In the genomic region with DNA sequence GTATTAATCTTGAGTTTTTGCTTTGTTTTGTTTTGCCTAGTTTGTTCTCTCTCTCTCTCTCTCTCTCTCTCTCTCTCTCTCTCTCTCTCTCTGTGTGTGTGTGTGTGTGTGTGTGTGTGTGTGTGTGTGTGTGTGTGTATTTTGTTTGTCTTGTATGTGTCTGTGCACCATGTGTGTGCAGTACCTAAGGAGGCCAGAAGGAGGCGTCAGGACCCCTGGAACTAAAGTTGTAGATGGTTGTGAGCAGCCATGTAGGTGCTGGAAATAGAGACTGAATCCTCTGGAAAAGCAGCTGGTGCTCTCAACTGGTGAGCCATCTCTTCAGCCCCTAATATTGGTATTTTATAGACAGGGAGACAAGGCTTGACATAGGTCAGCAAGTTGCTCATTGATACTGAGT, we compare ENCODE assay signal across 20 mouse cellular contexts. TPM values are rescaled to one million over a fixed set of nuclear protein-coding genes. Genes with fewer than 3 reads are reported as not detected.
DNase-seq lines count a peak whose midpoint lies in the region; ATAC-seq and TF ChIP-seq lines count a peak whose summit lies in the region.
"Had no signal": no experiment of that assay in that cellular context is flagged by ENCODE, and none has a peak within 500 bp of the region (broad histone marks: within the 10 kb centered on the region; RNA-seq: fewer than 3 reads in every experiment).

No protein-coding gene starts in this region.

- 82% methylated on average over 1 of the region's 1 CpGs for WGBS in neural tube, embryonic 15.5 days
- WGBS in forebrain, embryonic 12.5 days = 80% methylated on average over 1 of the region's 1 CpGs

- H3K4me2 ChIP-seq in neural tube, embryonic 15.5 days = no peak overlapping the region
- no peak overlapping the region for H3K4me2 ChIP-seq in forebrain, embryonic 12.5 days
- H3K4me2 ChIP-seq: kidney, embryonic 15.5 days; midbrain, embryonic 12.5 days had no signal

- peaks cover 17% of the 10 kb centered on the region for H3K4me1 ChIP-seq in neural tube, embryonic 15.5 days
- H3K4me1 ChIP-seq in forebrain, embryonic 12.5 days = peaks cover 24% of the 10 kb centered on the region

- no peak overlapping the region for H3K4me3 ChIP-seq in gastrocnemius, adult 2 months
- no peak overlapping the region for H3K4me3 ChIP-seq in layer of hippocampus, adult 2 months
- no peak overlapping the region for H3K4me3 ChIP-seq in neural tube, embryonic 15.5 days (replicated peaks)
- no peak overlapping the region for H3K4me3 ChIP-seq in forebrain, embryonic 12.5 days (replicated peaks)
- H3K4me3 ChIP-seq: embryonic facial prominence, embryonic 10.5 days; kidney, embryonic 15.5 days; midbrain, embryonic 12.5 days had no signal

- no peak overlapping the region for H3K9ac ChIP-seq in neural tube, embryonic 15.5 days (replicated peaks)
- H3K9ac ChIP-seq in forebrain, embryonic 12.5 days = no peak overlapping the region
- H3K9ac ChIP-seq: kidney, embryonic 15.5 days; midbrain, embryonic 12.5 days had no signal

- TF ChIP-seq CTCF in gastrocnemius, adult 2 months (IDR thresholded peaks at IDR 0.05) = peak; percentile 4; the same call in 1 of the 2 replicates
- peak; percentile 23; the same call in 1 of the 2 replicates for TF ChIP-seq CTCF in layer of hippocampus, adult 2 months (conservative IDR thresholded peaks at IDR 0.05)

- intact Hi-C loops in gastrocnemius, adult 2 months (cut with DNase I) = no loop called here

- H3K27ac ChIP-seq in gastrocnemius, adult 2 months = no peak overlapping the region
- H3K27ac ChIP-seq in layer of hippocampus, adult 2 months = no peak overlapping the region
- no peak overlapping the region for H3K27ac ChIP-seq in neural tube, embryonic 15.5 days (replicated peaks)
- H3K27ac ChIP-seq in forebrain, embryonic 12.5 days = no peak overlapping the region
- H3K27ac ChIP-seq: embryonic facial prominence, embryonic 10.5 days; kidney, embryonic 15.5 days; macrophage; midbrain, embryonic 12.5 days had no signal

- no peaks in the 10 kb centered on the region for H3K27me3 ChIP-seq in neural tube, embryonic 15.5 days (replicated peaks)
- no peaks in the 10 kb centered on the region for H3K27me3 ChIP-seq in forebrain, embryonic 12.5 days
- H3K27me3 ChIP-seq: kidney, embryonic 15.5 days; midbrain, embryonic 12.5 days had no signal

- no peaks in the 10 kb centered on the region for H3K9me3 ChIP-seq in neural tube, embryonic 15.5 days (replicated peaks)
- H3K9me3 ChIP-seq in forebrain, embryonic 12.5 days = no peaks in the 10 kb centered on the region; the same call in 1 of the 2 replicates
- H3K9me3 ChIP-seq: embryonic facial prominence, embryonic 10.5 days; kidney, embryonic 15.5 days; midbrain, embryonic 12.5 days had no signal

- no peak for ATAC-seq in neural tube, embryonic 15.5 days (ENCODE audit: low FRiP score)
- no peak for ATAC-seq in forebrain, embryonic 12.5 days (ENCODE audit: low FRiP score)
- ATAC-seq: inflammation-experienced regulatory T-cells, adult 6 months had no signal

- no peaks in the 10 kb centered on the region for H3K36me3 ChIP-seq in neural tube, embryonic 15.5 days
- no peaks in the 10 kb centered on the region for H3K36me3 ChIP-seq in forebrain, embryonic 12.5 days (replicated peaks)
- H3K36me3 ChIP-seq: embryonic facial prominence, embryonic 10.5 days; G1E; kidney, embryonic 15.5 days; midbrain, embryonic 12.5 days had no signal

- DNase-seq in gastrocnemius, adult 2 months = no peak
- DNase-seq in gastrocnemius, postnatal 4 days (ENCODE audit: low spot score in 2 of 2) = no peak
- no peak for DNase-seq in layer of hippocampus, adult 2 months (ENCODE audit: low spot score in 2 of 2)
- no peak for DNase-seq in layer of hippocampus, adult 11-12 months (ENCODE audit: low spot score)
- peak; percentile 12 for DNase-seq in neural tube, embryonic 10.5 days (ENCODE audit: extremely low spot score, low spot score)
- no peak for DNase-seq in adrenal gland, adult 2 months
- DNase-seq: cerebellum, adult 9-10 months; gastrocnemius, postnatal 10 days; layer of hippocampus, postnatal 36 days; lung, adult 2 months; spleen, adult 18-20 months had no signal

RNA-seq across cellular contexts. Expression of a gene that starts 13.5 kb away (rescaled TPM):
- total RNA-seq in gastrocnemius, adult 2 months (2021) = 10 to 100 TPM; 11.3 to 21.9 TPM
- 10 to 100 TPM; 51.3 to 59.3 TPM for total RNA-seq in gastrocnemius, postnatal 4 days (2021)
- 10 to 100 TPM; 45.1 to 47.4 TPM for total RNA-seq in layer of hippocampus, adult 2 months (2021)
- polyA plus RNA-seq in neural tube, embryonic 15.5 days (2015; fragmentation: Nextera tagmentation; extraction: Ambion mirVana) = 227 TPM in 2 replicates
- 10 to 100 TPM; 31.5 to 70.5 TPM for total RNA-seq in adrenal gland, adult 2 months (2021)
- polyA plus RNA-seq in adrenal gland, adult 2 months (2012; rRNA removed) = 235 and 298 TPM in 2 replicates
- 173 and 228 TPM in 2 replicates for polyA plus RNA-seq in forebrain, embryonic 12.5 days (2016; fragmentation: Nextera tagmentation; extraction: Ambion mirVana)
- total RNA-seq: common myeloid progenitor, adult 5-6 weeks had no signal
- polyA plus RNA-seq: G1E had no signal

RNA-seq across cellular contexts. Expression of a gene that starts 42.4 kb away (rescaled TPM):
- total RNA-seq in gastrocnemius, adult 2 months (2021) = 1 to 10 TPM in 1 of 2 experiments, under 1 TPM in 1; 0.48 to 1.1 TPM
- total RNA-seq in gastrocnemius, postnatal 4 days (2021) = 10 to 100 TPM; 18.4 to 19.4 TPM
- total RNA-seq in layer of hippocampus, adult 2 months (2021) = 1 to 10 TPM in 1 of 2 experiments, under 1 TPM in 1; 0.74 to 1.5 TPM
- 2.1 and 4.4 TPM in 2 replicates for polyA plus RNA-seq in neural tube, embryonic 15.5 days (2015; fragmentation: Nextera tagmentation; extraction: Ambion mirVana)
- total RNA-seq in adrenal gland, adult 2 months (2021) = 1 to 10 TPM; 1.8 to 5.1 TPM
- 2.9 and 3.0 TPM in 2 replicates for polyA plus RNA-seq in adrenal gland, adult 2 months (2012; rRNA removed)
- 13.4 and 14.6 TPM in 2 replicates for polyA plus RNA-seq in forebrain, embryonic 12.5 days (2016; fragmentation: Nextera tagmentation; extraction: Ambion mirVana)
